Mouse (Mus musculus): Measurements from ENCODE around the gene Prl8a1.

Gene Prl8a1

GRCm38 (mm10) chr13:27582071-27582470, at the start of gene Prl8a1:
Gene Prl8a1 (minus strand): TSS chr13:27582171.
- DNase-seq (ENCODE audit: inconsistent age in 2 of 2, low spot score in 1 of 2) = no peak

- DNase-seq (ENCODE audit: inconsistent age in 2 of 2, low spot score in 1 of 2) = no peak
These were observed 28.5 kb upstream of the Prl8a1 start, which contains the start of gene Prl7b1 for GRCm38 (mm10) chr13:27610482-27610881. Gene Prl7b1 (minus strand): TSS chr13:27610582.

GRCm38 (mm10) chr13:27564506-27564905, 17.5 kb downstream of the Prl8a1 start, which contains the start of gene Prl8a9:
Gene Prl8a9 (minus strand): TSS chr13:27564606.
- no peak for DNase-seq (ENCODE audit: inconsistent age in 2 of 2, low spot score in 1 of 2)

- DNase-seq (ENCODE audit: inconsistent age in 2 of 2, low spot score in 1 of 2) = no peak
These were observed 28.6 kb downstream of the Prl8a1 start for GRCm38 (mm10) chr13:27553336-27553735.
